Mouse (Mus musculus): ENCODE measurements around the gene Gm21885.

Gene Gm21885

DNA sequence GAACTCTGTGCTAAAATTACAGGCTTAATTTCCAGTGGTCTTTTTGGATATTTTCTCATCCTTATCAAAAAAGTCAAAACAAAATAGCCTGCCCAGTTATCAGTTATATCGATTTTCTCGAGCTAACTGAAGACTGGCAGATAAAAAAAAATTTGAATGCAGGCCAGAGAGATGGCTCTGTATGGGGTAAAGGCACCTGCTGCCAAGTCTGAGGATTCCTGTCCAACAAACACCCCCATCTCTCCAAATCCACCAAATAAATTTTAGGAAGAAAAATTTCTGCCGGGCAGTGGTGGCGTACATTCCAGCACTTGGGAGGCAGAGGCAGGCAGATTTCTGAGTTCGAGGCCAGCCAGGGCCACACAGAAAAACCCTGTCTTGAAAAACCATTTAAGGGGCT, 36.4 kb downstream of the Gm21885 start:
- in situ Hi-C loops (cut with MboI) = no loop called here

- in situ Hi-C loops (cut with MboI) = no loop called here
These were observed 39.6 kb downstream of the Gm21885 start for GRCm38 (mm10) chr11:94320969-94321930.

- in situ Hi-C loops (cut with MboI) = no loop called here
These were observed 40.3 kb downstream of the Gm21885 start, which contains the start of gene Luc7l3 for GRCm38 (mm10) chr11:94321931-94322400. Gene Luc7l3 (minus strand): TSS chr11:94321988.

GRCm38 (mm10) chr11:94322636-94323035, 41.0 kb downstream of the Gm21885 start:
- in situ Hi-C loops (cut with MboI) = no loop called here

GRCm38 (mm10) chr11:94323271-94323925, 41.7 kb downstream of the Gm21885 start:
- in situ Hi-C loops (cut with MboI) = no loop called here

GRCm38 (mm10) chr11:94324618-94325017, 42.9 kb downstream of the Gm21885 start:
- in situ Hi-C loops (cut with MboI) = no loop called here

DNA sequence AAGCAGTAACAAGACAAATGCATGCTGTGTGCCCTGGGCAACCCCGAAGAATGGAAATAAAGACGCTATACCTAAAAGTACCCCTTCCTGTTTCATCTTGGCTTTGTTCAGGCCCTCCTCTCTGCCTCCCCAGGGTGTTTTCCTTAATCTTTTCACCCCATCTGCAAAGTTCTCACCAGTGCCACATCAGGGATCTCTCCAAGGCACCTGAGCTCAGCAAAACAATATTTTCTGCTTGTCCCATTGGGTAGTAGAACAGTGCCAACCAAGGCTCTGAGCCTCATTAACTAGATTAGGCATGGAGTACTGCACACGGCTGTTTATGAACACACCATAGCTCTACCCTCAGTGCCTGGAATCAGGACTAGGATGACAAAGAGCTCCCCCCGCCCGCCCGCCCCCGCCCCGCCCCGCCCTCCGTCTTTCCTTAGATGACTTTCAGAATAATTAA, 45.3 kb downstream of the Gm21885 start:
- in situ Hi-C loops (cut with MboI) = no loop called here

GRCm38 (mm10) chr11:94327693-94328643, 46.3 kb downstream of the Gm21885 start, which contains the start of gene Ankrd40:
Gene Ankrd40 (plus strand): TSS chr11:94328001.
- in situ Hi-C loops (cut with MboI) = no loop called here

- in situ Hi-C loops (cut with MboI) = no loop called here
These were observed 47.0 kb downstream of the Gm21885 start for GRCm38 (mm10) chr11:94328644-94329025.

GRCm38 (mm10) chr11:94329270-94329891, 47.7 kb downstream of the Gm21885 start:
- in situ Hi-C loops (cut with MboI) = no loop called here

GRCm38 (mm10) chr11:94330211-94330610, 48.5 kb downstream of the Gm21885 start:
- in situ Hi-C loops (cut with MboI) = no loop called here

DNA sequence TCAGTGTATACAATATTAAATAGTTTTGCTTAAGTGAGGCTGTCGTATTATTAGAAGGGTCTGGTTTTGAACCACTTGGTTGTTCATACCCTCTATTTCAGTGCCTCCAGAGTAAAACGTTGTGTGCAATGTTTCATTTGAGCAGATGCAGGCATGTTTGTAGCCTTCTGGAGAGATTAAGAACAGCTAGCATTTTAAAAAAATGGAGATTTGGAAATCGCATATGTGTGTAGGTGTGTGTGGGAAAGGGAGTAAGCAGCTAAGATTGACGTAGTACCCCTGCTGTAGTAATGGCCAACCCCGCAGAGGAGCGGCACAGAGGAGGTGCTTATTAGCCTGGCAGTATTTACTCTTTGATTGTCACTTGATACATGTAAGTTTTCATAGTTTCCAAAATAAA, 51.1 kb downstream of the Gm21885 start:
- in situ Hi-C loops (cut with MboI) = no loop called here

DNA sequence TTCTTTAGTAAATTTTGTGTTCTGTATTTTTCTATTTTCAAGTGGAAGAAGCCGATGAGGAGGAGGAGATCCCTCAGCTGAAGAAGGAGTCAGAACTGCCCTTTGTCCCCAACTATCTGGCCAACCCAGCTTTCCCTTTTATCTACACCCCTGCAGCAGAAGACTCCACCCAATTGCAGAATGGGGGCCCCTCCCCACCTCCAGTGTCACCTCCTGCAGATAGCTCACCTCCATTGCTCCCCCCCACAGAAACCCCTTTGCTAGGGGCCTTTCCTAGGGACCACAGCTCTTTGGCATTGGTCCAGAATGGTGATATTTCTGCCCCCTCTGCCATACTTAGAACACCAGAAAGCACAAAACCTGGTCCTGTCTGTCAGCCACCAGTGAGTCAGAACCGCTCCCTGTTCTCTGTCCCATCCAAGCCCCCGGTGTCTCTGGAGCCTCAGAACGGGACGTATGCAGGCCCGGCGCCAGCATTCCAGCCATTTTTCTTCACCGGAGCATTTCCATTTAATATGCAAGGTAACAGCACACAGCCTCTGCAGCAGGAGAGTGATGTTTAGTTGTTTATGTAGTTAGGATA, 52.8 kb downstream of the Gm21885 start:
- in situ Hi-C loops (cut with MboI) = no loop called here
